Mouse (Mus musculus) small intestine, adult 2 months (tissue): Measurements from ENCODE around the gene Wdr90. TPM values are rescaled to one million over a fixed set of nuclear protein-coding genes. Genes with fewer than 3 reads are reported as not detected.

ENCODE experiments used
- H3K27ac ChIP-seq: fragments of 200-500 bp; 2 replicates; pipeline ENCODE4 v1.5.1; 2012; ENCODE audit warnings: low read depth, low read length, control low read depth, inconsistent platforms; ENCODE audit not compliant: insufficient read depth
- H3K27me3 ChIP-seq: fragments of 200-500 bp; 2 replicates; pipeline ENCODE4 v1.6.1; 2012; ENCODE audit warnings: mild to moderate bottlenecking, moderate library complexity, low read length, inconsistent platforms; ENCODE audit not compliant: control insufficient read depth, insufficient read depth
- H3K36me3 ChIP-seq: fragments of 200-500 bp; 2 replicates; pipeline ENCODE4 v1.6.1; 2012; ENCODE audit warnings: mild to moderate bottlenecking, low read length, control low read depth, inconsistent platforms; ENCODE audit not compliant: control insufficient read depth, insufficient read depth
- H3K4me1 ChIP-seq: fragments of 200-500 bp; 2 replicates; pipeline ENCODE4 v1.6.1; 2012; ENCODE audit warnings: low read length, inconsistent platforms, mixed read lengths; ENCODE audit not compliant: control insufficient read depth, insufficient read depth, insufficient read length
- H3K4me3 ChIP-seq: fragments of 200-500 bp; 2 replicates; pipeline ENCODE4 v1.5.1; 2012; ENCODE audit warnings: low read depth, mild to moderate bottlenecking, control low read depth, inconsistent platforms, low read length, moderate library complexity
- CTCF ChIP-seq: fragments of 200-500 bp; IDR thresholded peaks from 2 replicates; pipeline ENCODE4 v1.5.1; 2012; ENCODE audit warnings: low read depth, mild to moderate bottlenecking, control low read depth, inconsistent platforms, low read length, moderate library complexity, mixed read lengths; ENCODE audit not compliant: insufficient replicate concordance, insufficient read length; ENCODE audit errors: extremely low read depth
- POLR2A ChIP-seq: fragments of 200-500 bp; IDR thresholded peaks from 2 replicates; pipeline ENCODE4 v1.6.1; 2012; ENCODE audit warnings: low read depth, mild to moderate bottlenecking, control low read depth, inconsistent platforms, low read length, moderate library complexity
- WGBS: fragments of 180-500 bp; shearing (Covaris S2); methylation state at CpG from one replicate; pipeline ENCODE4 v1.1.7; 2018; 5-methylcytosine and 5-hydroxymethylcytosine counted together
- polyA plus RNA-seq: library from polyadenylated mRNA; depleted of rRNA; stranded (reverse); fragments of >200 nt; gene quantifications from 2 replicates; pipeline ENCODE4 v1.2.3, GENCODE M21; 2012

Wdr90 gene
- polyA plus RNA-seq, 1 experiment, result 13.3 TPM

GRCm38 (mm10) chr17:25832436-25833290 lies 28.6 kb downstream of the Wdr90 start:
- Histone ChIP-seq H3K4me1 (peaks cover 54% of the 10 kb centered on the region), H3K27ac (peak overlapping the region; percentile 99), H3K27me3 (no peaks in the 10 kb centered on the region), H3K36me3 (peaks cover 13% of the 10 kb centered on the region), H3K4me3 (peak overlapping the region; percentile 83)
- peak; percentile 63 for TF ChIP-seq POLR2A
- no peak for TF ChIP-seq CTCF
- WGBS, result under 1% methylated on average over 77 of the region's 77 CpGs

GRCm38 (mm10) chr17:25831451-25832281 lies 29.6 kb downstream of the Wdr90 start:
- Histone ChIP-seq H3K36me3 (peaks cover 15% of the 10 kb centered on the region), H3K27ac (peak overlapping the region; percentile 73), H3K4me3 (peak overlapping the region; percentile 83), H3K27me3 (no peaks in the 10 kb centered on the region), H3K4me1 (peaks cover 50% of the 10 kb centered on the region)
- TF ChIP-seq POLR2A (no peak), CTCF (no peak)
- 22% methylated on average over 21 of the region's 21 CpGs for WGBS

GRCm38 (mm10) chr17:25830806-25831431 lies 30.4 kb downstream of the Wdr90 start:
- H3K27me3 ChIP-seq, result no peaks in the 10 kb centered on the region
- 81% methylated on average over 14 of the region's 14 CpGs for WGBS
- no peak overlapping the region for H3K27ac ChIP-seq
- peaks cover 21% of the 10 kb centered on the region for H3K36me3 ChIP-seq
- H3K4me1 ChIP-seq, result peaks cover 43% of the 10 kb centered on the region
- H3K4me3 ChIP-seq, result no peak overlapping the region
- TF ChIP-seq POLR2A (no peak), CTCF (no peak)

DNA sequence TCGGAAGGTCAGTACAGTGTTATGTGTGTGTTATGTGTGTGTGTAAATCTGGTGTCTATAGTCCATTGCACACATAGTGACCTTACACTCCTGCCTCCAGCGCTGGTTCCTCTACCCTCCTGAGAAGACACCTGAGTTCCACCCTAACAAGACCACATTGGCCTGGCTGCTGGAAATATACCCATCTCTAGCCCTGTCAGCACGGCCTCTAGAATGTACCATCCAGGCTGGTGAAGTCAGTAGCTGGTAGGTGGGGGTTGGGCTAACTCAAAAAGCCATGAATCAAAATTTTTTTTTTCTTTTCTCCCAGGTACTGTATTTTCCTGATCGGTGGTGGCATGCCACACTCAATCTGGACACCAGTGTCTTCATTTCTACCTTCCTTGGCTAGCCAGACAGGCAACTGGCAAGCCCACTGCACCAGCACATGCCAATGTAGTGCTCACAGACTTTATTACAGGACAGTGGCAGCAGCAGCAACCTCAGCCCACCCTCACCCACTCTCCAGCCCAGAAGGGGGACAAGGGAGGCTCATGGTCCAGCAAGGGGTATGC lies 31.0 kb downstream of the Wdr90 start:
- Histone ChIP-seq H3K27me3 (no peaks in the 10 kb centered on the region), H3K4me1 (peaks cover 37% of the 10 kb centered on the region), H3K4me3 (no peak overlapping the region), H3K27ac (no peak overlapping the region), H3K36me3 (peaks cover 24% of the 10 kb centered on the region)
- WGBS, result 70% methylated on average over 4 of the region's 4 CpGs
- TF ChIP-seq CTCF (no peak), POLR2A (no peak)

GRCm38 (mm10) chr17:25829558-25830017 lies 31.7 kb downstream of the Wdr90 start:
- peaks cover 24% of the 10 kb centered on the region for H3K36me3 ChIP-seq
- TF ChIP-seq CTCF, result no peak
- TF ChIP-seq POLR2A, result no peak
- peaks cover 32% of the 10 kb centered on the region for H3K4me1 ChIP-seq
- no peaks in the 10 kb centered on the region for H3K27me3 ChIP-seq
- peak overlapping the region; percentile 63 for H3K4me3 ChIP-seq
- H3K27ac ChIP-seq, result peak overlapping the region; percentile 60
- WGBS, result 26% methylated on average over 8 of the region's 8 CpGs

DNA sequence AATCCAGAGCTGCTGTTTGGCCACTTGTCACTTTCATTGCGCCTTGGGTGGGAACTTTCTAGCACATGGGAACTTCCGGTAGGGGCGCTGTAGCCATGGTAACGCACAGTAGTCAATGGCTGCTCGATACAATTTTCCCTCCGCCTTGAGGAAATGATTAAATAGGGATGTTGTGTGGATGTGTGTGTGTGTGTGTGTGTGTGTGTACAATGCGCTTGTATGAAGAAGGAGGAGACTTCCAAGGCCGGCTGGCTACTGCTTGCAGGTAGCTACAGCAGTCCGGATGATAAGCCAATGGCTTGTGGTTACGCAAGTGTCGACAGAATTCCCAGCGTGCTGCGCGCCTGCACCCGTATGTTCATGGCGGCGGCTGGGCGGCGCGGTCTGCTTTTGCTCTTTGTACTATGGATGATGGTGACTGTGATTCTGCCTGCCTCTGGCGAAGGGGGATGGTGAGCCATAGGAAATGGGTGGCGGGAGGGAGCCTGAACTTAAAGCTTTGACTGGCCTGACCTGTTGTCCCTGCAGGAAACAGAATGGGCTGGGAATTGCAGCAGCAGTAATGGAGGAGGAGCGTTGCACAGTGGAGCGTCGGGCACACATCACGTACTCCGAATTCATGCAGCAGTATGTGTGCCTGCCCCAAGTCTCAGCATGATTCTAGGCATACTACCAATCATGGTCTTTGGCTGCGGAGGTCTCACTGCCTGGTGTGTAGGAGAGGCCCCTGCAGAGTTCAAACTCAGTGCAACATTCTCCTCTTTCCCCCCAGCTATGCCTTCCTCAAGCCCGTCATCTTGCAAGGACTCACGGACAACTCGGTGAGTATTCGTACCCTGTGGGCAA lies 32.4 kb downstream of the Wdr90 start, which contains the start of gene Jmjd8:
Jmjd8 (plus strand) TSS at position 156 of the 846 bp plus-strand sequence.
- Histone ChIP-seq H3K4me1 (peaks cover 33% of the 10 kb centered on the region), H3K36me3 (peaks cover 24% of the 10 kb centered on the region), H3K4me3 (peak within 1 kb of the TSS; percentile 63), H3K27ac (peak within 1 kb of the TSS; percentile 60), H3K27me3 (no peaks in the 10 kb centered on the region)
- WGBS, result under 1% methylated on average over 32 of the region's 32 CpGs
- no peak for TF ChIP-seq POLR2A
- TF ChIP-seq CTCF, result peak; percentile 56; the same call in 1 of the 2 replicates
